Mouse (Mus musculus) stomach, embryonic 16.5 days (tissue): ENCODE results near the gene Smarcd1. TPM values are rescaled to one million over a fixed set of nuclear protein-coding genes. Genes with fewer than 3 reads are reported as not detected.

Source experiments
- ATAC-seq: fragments of 200-750 bp; cut with Nextera tagmentation; 2 replicates; pipeline ENCODE4 v1.8.0; 2017; ENCODE audit warnings: moderate number of reproducible peaks, moderate TSS enrichment; ENCODE audit not compliant: insufficient read depth, low FRiP score
- H3K27ac ChIP-seq: fragments of 300-500 bp; sonication (generic); 2 replicates; pipeline ENCODE4 v1.5.1; 2014; ENCODE audit warnings: low read length
- H3K27me3 ChIP-seq: fragments of 300-500 bp; sonication (generic); 2 replicates; pipeline ENCODE4 v1.6.1; 2014; ENCODE audit warnings: low read length, control low read depth, mixed read lengths; ENCODE audit not compliant: control insufficient read depth, insufficient read depth
- H3K36me3 ChIP-seq: fragments of 300-500 bp; sonication (generic); 2 replicates; pipeline ENCODE4 v1.6.1; 2014; ENCODE audit warnings: low read length; ENCODE audit not compliant: control insufficient read depth, insufficient read depth
- H3K4me1 ChIP-seq: fragments of 300-500 bp; sonication (generic); 2 replicates; pipeline ENCODE4 v1.6.1; 2014; ENCODE audit warnings: low read length, control low read depth, mixed read lengths; ENCODE audit not compliant: control insufficient read depth, insufficient read depth
- H3K4me2 ChIP-seq: fragments of 300-500 bp; sonication (generic); 2 replicates; pipeline ENCODE4 v1.6.1; 2014; ENCODE audit warnings: low read depth, low read length, mixed read lengths
- H3K4me3 ChIP-seq: fragments of 300-500 bp; sonication (generic); replicated peaks from 2 replicates; pipeline ENCODE4 v1.5.1; 2014; ENCODE audit warnings: mild to moderate bottlenecking, low read length
- H3K9ac ChIP-seq: fragments of 300-500 bp; sonication (generic); 2 replicates; pipeline ENCODE4 v1.6.1; 2014; ENCODE audit warnings: low read length
- H3K9me3 ChIP-seq: fragments of 300-500 bp; sonication (generic); replicated peaks from 2 replicates; pipeline ENCODE4 v1.6.1; 2016; ENCODE audit warnings: low read length, control low read depth; ENCODE audit not compliant: control insufficient read depth
- WGBS: fragments of 180-500 bp; shearing (Covaris S2); extraction: QIAGEN DNeasy Blood & Tissue Kit; methylation state at CpG from one replicate; pipeline ENCODE4 v1.1.7; 2014; 5-methylcytosine and 5-hydroxymethylcytosine counted together
- polyA plus RNA-seq: library from polyadenylated mRNA; unstranded; fragments of >200 nt; fragmentation: Nextera tagmentation; extraction: Ambion mirVana; gene quantifications from 2 replicates; pipeline ENCODE4 v1.2.1, GENCODE M21; 2015

The Smarcd1 gene
- polyA plus RNA-seq, 1 experiment from 2014 or later = 20.9 TPM

DNA sequence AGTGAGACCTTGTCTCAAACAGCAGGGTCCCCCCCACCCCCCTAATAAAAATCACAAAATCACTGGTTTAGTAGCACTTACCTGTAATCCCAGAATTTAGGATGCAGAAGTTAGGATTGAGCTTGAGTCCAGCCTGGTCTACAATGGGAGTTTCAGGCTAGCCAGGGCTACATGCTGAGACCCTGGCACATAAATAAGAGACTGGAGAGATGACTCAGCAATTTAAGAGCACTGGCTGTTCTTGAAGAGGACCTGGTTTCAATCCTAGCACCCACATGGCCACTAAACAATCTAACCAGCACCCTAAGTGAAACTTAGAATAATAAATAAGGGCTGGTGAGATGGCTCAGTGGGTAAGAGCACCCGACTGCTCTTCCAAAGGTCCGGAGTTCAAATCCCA, 29.2 kb downstream of the Smarcd1 start:
- Histone ChIP-seq H3K4me1 (peaks cover 4% of the 10 kb centered on the region), H3K27me3 (no peaks in the 10 kb centered on the region), H3K27ac (no peak overlapping the region), H3K36me3 (peaks cover 14% of the 10 kb centered on the region), H3K9ac (no peak overlapping the region), H3K4me2 (no peak overlapping the region), H3K9me3 (peaks cover 5% of the 10 kb centered on the region; the same call in 1 of the 2 replicates), H3K4me3 (no peak overlapping the region)
- WGBS = 91% methylated on average over 2 of the region's 2 CpGs
- no peak for ATAC-seq

DNA sequence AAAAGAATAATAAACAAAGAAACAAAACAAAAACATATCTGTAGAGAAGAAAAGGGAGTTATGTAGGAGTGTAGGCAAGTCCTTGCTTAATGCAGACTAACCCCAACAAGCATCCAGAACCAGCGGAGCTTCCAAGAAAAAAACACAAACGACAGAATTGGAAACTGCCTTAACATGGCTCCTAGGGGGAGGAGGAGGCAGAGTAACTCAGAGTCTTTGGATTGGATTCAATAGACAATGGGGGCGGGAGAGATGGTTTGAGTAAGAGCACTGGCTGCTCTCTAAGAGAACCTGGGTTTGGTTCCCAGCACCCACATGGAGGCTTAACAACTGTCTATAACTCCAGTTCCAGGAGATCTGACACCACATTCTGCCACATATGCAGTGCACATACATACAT, 29.7 kb downstream of the Smarcd1 start:
- Histone ChIP-seq H3K36me3 (peaks cover 14% of the 10 kb centered on the region), H3K4me3 (no peak overlapping the region), H3K4me2 (no peak overlapping the region), H3K9ac (no peak overlapping the region), H3K9me3 (peaks cover 5% of the 10 kb centered on the region; the same call in 1 of the 2 replicates), H3K27ac (no peak overlapping the region), H3K4me1 (peaks cover under 1% of the 10 kb centered on the region), H3K27me3 (no peaks in the 10 kb centered on the region)
- 86% methylated on average over 3 of the region's 3 CpGs for WGBS
- no peak for ATAC-seq

DNA sequence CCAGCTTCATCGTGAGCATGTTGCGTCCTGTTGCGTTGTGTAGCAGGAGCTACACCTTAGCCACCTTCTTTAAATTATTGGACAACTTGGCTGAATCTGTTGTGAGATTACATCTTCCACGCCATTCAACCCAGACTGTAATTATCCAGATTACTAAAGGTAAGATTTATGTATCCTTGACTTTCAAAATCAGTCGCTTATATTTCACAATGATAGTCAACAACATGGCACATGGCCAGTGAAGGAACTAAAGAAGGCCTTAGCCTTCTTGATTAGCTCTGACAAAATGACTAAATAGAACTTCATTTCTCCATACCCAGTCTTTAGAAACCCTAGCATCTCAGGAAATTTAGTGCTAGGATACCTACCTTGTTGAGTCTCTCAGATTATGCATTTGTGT, 31.3 kb downstream of the Smarcd1 start:
- no peaks in the 10 kb centered on the region for H3K4me1 ChIP-seq
- peaks cover 8% of the 10 kb centered on the region; the same call in 1 of the 2 replicates for H3K36me3 ChIP-seq
- 93% methylated on average over 5 of the region's 5 CpGs for WGBS
- no peak overlapping the region for H3K9ac ChIP-seq
- no peak overlapping the region for H3K27ac ChIP-seq
- H3K9me3 ChIP-seq = peaks cover 5% of the 10 kb centered on the region; the same call in 1 of the 2 replicates
- no peak for ATAC-seq
- no peak overlapping the region for H3K4me3 ChIP-seq
- H3K4me2 ChIP-seq = no peak overlapping the region
- H3K27me3 ChIP-seq = no peaks in the 10 kb centered on the region

- H3K27ac ChIP-seq = no peak overlapping the region
- no peaks in the 10 kb centered on the region for H3K27me3 ChIP-seq
- H3K36me3 ChIP-seq = no peaks in the 10 kb centered on the region; the same call in 1 of the 2 replicates
- ATAC-seq = no peak
- H3K4me3 ChIP-seq = no peak overlapping the region
- no peak overlapping the region for H3K9ac ChIP-seq
- no peak overlapping the region for H3K4me2 ChIP-seq
- 90% methylated on average over 2 of the region's 2 CpGs for WGBS
- no peaks in the 10 kb centered on the region for H3K4me1 ChIP-seq
- H3K9me3 ChIP-seq = no peaks in the 10 kb centered on the region
Observed at GRCm38 (mm10) chr15:99735631-99736030, 33.7 kb downstream of the Smarcd1 start.

GRCm38 (mm10) chr15:99736675-99737074, 34.7 kb downstream of the Smarcd1 start:
- no peaks in the 10 kb centered on the region for H3K27me3 ChIP-seq
- 88% methylated on average over 11 of the region's 11 CpGs for WGBS
- no peak overlapping the region for H3K9ac ChIP-seq
- no peaks in the 10 kb centered on the region; the same call in 1 of the 2 replicates for H3K36me3 ChIP-seq
- no peak for ATAC-seq
- no peaks in the 10 kb centered on the region for H3K9me3 ChIP-seq
- no peak overlapping the region for H3K4me3 ChIP-seq
- H3K4me1 ChIP-seq = no peaks in the 10 kb centered on the region
- no peak overlapping the region for H3K4me2 ChIP-seq
- H3K27ac ChIP-seq = no peak overlapping the region

DNA sequence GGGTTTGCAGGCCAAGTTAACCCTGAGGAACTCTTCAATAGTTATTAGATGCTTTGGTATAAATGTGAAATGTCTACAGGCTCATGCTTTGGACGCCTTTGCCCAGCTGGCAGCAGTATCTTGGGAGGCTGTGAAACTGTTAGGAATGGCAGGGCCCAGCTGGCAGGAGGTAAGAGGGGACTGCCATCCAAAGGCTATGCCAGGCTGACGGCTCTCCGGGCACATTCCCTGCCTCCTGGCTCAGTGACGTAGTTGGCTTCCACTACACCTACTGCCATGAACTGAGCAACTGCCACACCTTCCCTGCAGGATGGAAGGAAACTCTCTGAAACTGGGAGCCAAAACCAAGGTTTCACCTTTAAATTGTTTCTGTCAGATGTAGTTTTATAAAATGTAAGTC, 38.3 kb downstream of the Smarcd1 start:
- peaks cover 2% of the 10 kb centered on the region; the same call in 1 of the 2 replicates for H3K36me3 ChIP-seq
- ATAC-seq = no peak

GRCm38 (mm10) chr15:99754204-99754603, 52.3 kb downstream of the Smarcd1 start:
- Histone ChIP-seq H3K27ac (no peak overlapping the region), H3K9me3 (no peaks in the 10 kb centered on the region), H3K36me3 (no peaks in the 10 kb centered on the region), H3K4me1 (no peaks in the 10 kb centered on the region), H3K4me2 (no peak overlapping the region), H3K9ac (no peak overlapping the region), H3K4me3 (no peak overlapping the region), H3K27me3 (no peaks in the 10 kb centered on the region)
- ATAC-seq = no peak
- WGBS = 62% methylated on average over 3 of the region's 3 CpGs

More for the DNA sequence above, 38.3 kb downstream of the Smarcd1 start:
- no peaks in the 10 kb centered on the region for H3K4me1 ChIP-seq
- WGBS = 94% methylated on average over 4 of the region's 4 CpGs
- H3K4me2 ChIP-seq = no peak overlapping the region
- no peaks in the 10 kb centered on the region for H3K27me3 ChIP-seq
- H3K9ac ChIP-seq = no peak overlapping the region
- H3K4me3 ChIP-seq = no peak overlapping the region
- H3K9me3 ChIP-seq = no peaks in the 10 kb centered on the region
- H3K27ac ChIP-seq = no peak overlapping the region

Other genes with a start within 250 kb of the Smarcd1 start
- 3.7 and 4.6 TPM in 2 replicates for gene Nckap5l, start 244.4 kb upstream of the Smarcd1 start, polyA plus RNA-seq
- gene Bcdin3d, start 227.4 kb upstream of the Smarcd1 start, polyA plus RNA-seq = 11.6 and 12.9 TPM in 2 replicates
- gene Faim2, start 174.0 kb upstream of the Smarcd1 start, polyA plus RNA-seq = 0.57 and 0.74 TPM in 2 replicates
- gene Aqp2, start 123.1 kb upstream of the Smarcd1 start, polyA plus RNA-seq = not detected in 2 replicates
- 0.19 TPM in 1 of 2 replicates, not detected in the other for gene Aqp5, start 111.3 kb upstream of the Smarcd1 start, polyA plus RNA-seq
- gene Aqp6, start 100.7 kb upstream of the Smarcd1 start, polyA plus RNA-seq = not detected in 2 replicates
- 112 and 116 TPM in 2 replicates for gene Racgap1, start 50.5 kb upstream of the Smarcd1 start, polyA plus RNA-seq
- 0.89 and 0.92 TPM in 2 replicates for gene Asic1, start 31.8 kb upstream of the Smarcd1 start, polyA plus RNA-seq
- not detected in 2 replicates for gene Gm17349, start 3.4 kb downstream of the Smarcd1 start, polyA plus RNA-seq
- 7.4 and 9.2 TPM in 2 replicates for gene Gpd1, start 15.4 kb downstream of the Smarcd1 start, polyA plus RNA-seq
- 171 and 173 TPM in 2 replicates for gene Cox14, start 23.5 kb downstream of the Smarcd1 start, polyA plus RNA-seq
- 58.7 and 62.1 TPM in 2 replicates for gene Cers5, start 70.8 kb downstream of the Smarcd1 start, polyA plus RNA-seq
- gene Lima1, start 173.3 kb downstream of the Smarcd1 start, polyA plus RNA-seq = 89.4 and 95.8 TPM in 2 replicates